Mouse (Mus musculus) lung, adult 2 months (tissue): ENCODE results near the gene Cdca3. TPM values are rescaled to one million over a fixed set of nuclear protein-coding genes. Genes with fewer than 3 reads are reported as not detected.
"Not testable (repeated sequence)": the region's sequence is repeated elsewhere in the genome, so short reads cannot be mapped to it uniquely, and the experiment has no call there.

Source experiments
- DNase-seq: peaks from one replicate; pipeline ENCODE4 v3.0.0; 2022
- H3K4me1 ChIP-seq: fragments of 200-500 bp; 2 replicates; pipeline ENCODE4 v1.6.1; 2011; ENCODE audit warnings: low read length; ENCODE audit not compliant: control insufficient read depth, insufficient read depth
- H3K4me3 ChIP-seq: fragments of 200-500 bp; replicated peaks from 2 replicates; pipeline ENCODE3; 2011; ENCODE audit warnings: low read depth, mild to moderate bottlenecking, control low read depth, low read length; ENCODE audit errors: extremely low read depth
- CTCF ChIP-seq: fragments of 200-500 bp; IDR thresholded peaks from 2 replicates; pipeline ENCODE4 v1.5.1; 2011; ENCODE audit warnings: mild to moderate bottlenecking, low read length, control low read depth; ENCODE audit not compliant: insufficient read depth
- POLR2A ChIP-seq: fragments of 200-500 bp; IDR thresholded peaks from 2 replicates; pipeline ENCODE4 v1.6.1; 2011; ENCODE audit warnings: low read depth, mild to moderate bottlenecking, control low read depth, low read length, borderline replicate concordance; ENCODE audit errors: extremely low read depth
- WGBS: fragments of 180-500 bp; shearing (Covaris S2); methylation state at CpG from one replicate; pipeline ENCODE4 v1.1.7; 2018; 5-methylcytosine and 5-hydroxymethylcytosine counted together
- polyA plus RNA-seq: library from polyadenylated mRNA; depleted of rRNA; stranded (reverse); fragments of >200 nt; gene quantifications from 2 replicates; pipeline ENCODE4 v1.2.3, GENCODE M21; 2012

Cdca3 gene
- polyA plus RNA-seq, 1 experiment, result 6.7 TPM

GRCm38 (mm10) chr6:124795781-124796180, 33.6 kb upstream of the Cdca3 start:
- no peak overlapping the region for H3K4me3 ChIP-seq
- TF ChIP-seq POLR2A, result no peak
- TF ChIP-seq CTCF, result no peak
- 81% methylated on average over 4 of the region's 4 CpGs for WGBS
- no peak for DNase-seq
- no peaks in the 10 kb centered on the region for H3K4me1 ChIP-seq

- no peak for DNase-seq
- Histone ChIP-seq H3K4me3 (no peak overlapping the region), H3K4me1 (no peaks in the 10 kb centered on the region)
- 76% methylated on average over 2 of the region's 2 CpGs for WGBS
- no peak for TF ChIP-seq CTCF
- TF ChIP-seq POLR2A, result no peak
Observed at GRCm38 (mm10) chr6:124796200-124796599, 33.1 kb upstream of the Cdca3 start.

- 19% methylated on average over 6 of the region's 9 CpGs for WGBS
- not testable (repeated sequence) for H3K4me3 ChIP-seq, H3K4me1 ChIP-seq, DNase-seq
Observed at GRCm38 (mm10) chr6:124802400-124802799, 26.9 kb upstream of the Cdca3 start.

- DNase-seq, result no peak
- Histone ChIP-seq H3K4me1 (peaks cover 7% of the 10 kb centered on the region; the same call in 1 of the 2 replicates), H3K4me3 (no peak overlapping the region)
- no peak for TF ChIP-seq CTCF
- TF ChIP-seq POLR2A, result no peak
- 81% methylated on average over 3 of the region's 3 CpGs for WGBS
Observed at GRCm38 (mm10) chr6:124803061-124803460, 26.3 kb upstream of the Cdca3 start.

- peaks cover 10% of the 10 kb centered on the region; the same call in 1 of the 2 replicates for H3K4me1 ChIP-seq
- WGBS, result 96% methylated on average over 4 of the region's 4 CpGs
- H3K4me3 ChIP-seq, DNase-seq: not testable (repeated sequence)
Observed at GRCm38 (mm10) chr6:124803691-124804090, 25.7 kb upstream of the Cdca3 start.

- TF ChIP-seq CTCF, result no peak
- TF ChIP-seq POLR2A, result no peak
- Histone ChIP-seq H3K4me3 (no peak overlapping the region), H3K4me1 (peaks cover 10% of the 10 kb centered on the region; the same call in 1 of the 2 replicates)
- DNase-seq, result no peak
- 79% methylated on average over 3 of the region's 3 CpGs for WGBS
Observed at GRCm38 (mm10) chr6:124804341-124804740, 25.0 kb upstream of the Cdca3 start.

GRCm38 (mm10) chr6:124805341-124806321, 23.7 kb upstream of the Cdca3 start:
- WGBS, result 3% methylated on average over 34 of the region's 34 CpGs
- TF ChIP-seq POLR2A (peak; percentile 89; the same call in 1 of the 2 replicates), CTCF (no peak)
- Histone ChIP-seq H3K4me1 (peaks cover 14% of the 10 kb centered on the region), H3K4me3 (peak overlapping the region; percentile 61)
- peak; percentile 92 for DNase-seq

GRCm38 (mm10) chr6:124806446-124807140, 22.8 kb upstream of the Cdca3 start:
- Histone ChIP-seq H3K4me1 (peaks cover 14% of the 10 kb centered on the region), H3K4me3 (no peak overlapping the region)
- TF ChIP-seq CTCF (no peak), POLR2A (no peak)
- WGBS, result 82% methylated on average over 7 of the region's 7 CpGs
- DNase-seq, result no peak

- H3K4me1 ChIP-seq, result peaks cover 14% of the 10 kb centered on the region
- 68% methylated on average over 4 of the region's 4 CpGs for WGBS
- no peak for DNase-seq
- TF ChIP-seq POLR2A (no peak), CTCF (no peak)
- H3K4me3 ChIP-seq, result no peak overlapping the region
Observed at GRCm38 (mm10) chr6:124807366-124807765, 22.0 kb upstream of the Cdca3 start.

- TF ChIP-seq POLR2A, result no peak
- TF ChIP-seq CTCF, result no peak
- Histone ChIP-seq H3K4me1 (peaks cover 17% of the 10 kb centered on the region), H3K4me3 (peak overlapping the region; percentile 94)
- no peak for DNase-seq
- 52% methylated on average over 6 of the region's 6 CpGs for WGBS
Observed at GRCm38 (mm10) chr6:124807986-124808357, 21.4 kb upstream of the Cdca3 start.
